Mouse (Mus musculus) forebrain, embryonic 13.5 days (tissue): ENCODE measurements around the gene Spata2l. TPM values are rescaled to one million over a fixed set of nuclear protein-coding genes. Genes with fewer than 3 reads are reported as not detected.
"Not testable (repeated sequence)": the region's sequence is repeated elsewhere in the genome, so short reads cannot be mapped to it uniquely, and the experiment has no call there.

ENCODE experiments used
- ATAC-seq: fragments of 200-750 bp; cut with Nextera tagmentation; 2 replicates; pipeline ENCODE4 v1.8.0; 2017
- H3K27ac ChIP-seq: fragments of 300-500 bp; sonication (generic); 2 replicates; pipeline ENCODE4 v1.5.1; 2015; ENCODE audit warnings: inconsistent platforms, mild to moderate bottlenecking, moderate library complexity
- H3K27me3 ChIP-seq: fragments of 300-500 bp; sonication (generic); 2 replicates; pipeline ENCODE4 v1.6.1; 2015; ENCODE audit warnings: mild to moderate bottlenecking, inconsistent platforms
- H3K36me3 ChIP-seq: fragments of 300-500 bp; sonication (generic); 2 replicates; pipeline ENCODE4 v1.6.1; 2015; ENCODE audit warnings: mild to moderate bottlenecking, inconsistent platforms; ENCODE audit not compliant: poor library complexity, severe bottlenecking
- H3K4me1 ChIP-seq: fragments of 300-500 bp; sonication (generic); 2 replicates; pipeline ENCODE4 v1.6.1; 2015; ENCODE audit warnings: inconsistent platforms
- H3K4me2 ChIP-seq: fragments of 300-500 bp; sonication (generic); 2 replicates; pipeline ENCODE4 v1.6.1; 2015; ENCODE audit warnings: inconsistent platforms, mild to moderate bottlenecking, moderate library complexity
- H3K4me3 ChIP-seq: fragments of 300-500 bp; sonication (generic); 2 replicates; pipeline ENCODE4 v1.5.1; 2015; ENCODE audit warnings: mild to moderate bottlenecking, inconsistent platforms
- H3K9ac ChIP-seq: fragments of 300-500 bp; sonication (generic); 2 replicates; pipeline ENCODE4 v1.6.1; 2015; ENCODE audit warnings: mild to moderate bottlenecking, inconsistent platforms
- H3K9me3 ChIP-seq: fragments of 300-500 bp; sonication (generic); replicated peaks from 2 replicates; pipeline ENCODE4 v1.6.1; 2016; ENCODE audit warnings: inconsistent platforms
- WGBS: fragments of 180-500 bp; shearing (Covaris S2); methylation state at CpG from one replicate; pipeline ENCODE4 v1.1.7; 2015; 5-methylcytosine and 5-hydroxymethylcytosine counted together
- polyA plus RNA-seq: library from polyadenylated mRNA; unstranded; fragments of >200 nt; fragmentation: Nextera tagmentation; extraction: Ambion mirVana; gene quantifications from 2 replicates; pipeline ENCODE4 v1.2.1, GENCODE M21; 2015

Spata2l gene
- polyA plus RNA-seq, 1 experiment from 2014 or later = 1.4 TPM

DNA sequence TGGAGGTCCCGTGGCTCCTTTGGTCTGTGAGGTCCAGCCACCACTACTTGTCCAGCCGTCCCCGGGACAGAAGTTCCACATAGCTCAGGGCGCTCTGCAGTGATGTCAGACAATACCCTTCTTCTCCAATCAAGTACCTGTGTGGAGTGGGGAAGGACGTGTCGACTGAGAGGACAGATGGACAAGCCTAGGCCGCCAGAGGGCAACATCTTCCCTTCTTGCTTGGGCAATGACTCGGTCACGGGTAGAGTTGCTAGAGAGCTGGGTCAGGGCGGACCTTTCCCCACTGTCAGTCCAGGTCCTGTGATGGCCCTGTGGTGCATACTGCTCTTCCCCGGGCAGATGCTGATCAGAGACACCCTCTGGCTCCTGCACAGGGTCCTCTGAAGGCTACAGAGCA, 7.0 kb upstream of the Spata2l start:
- no peak overlapping the region for H3K27ac ChIP-seq
- 61% methylated on average over 11 of the region's 11 CpGs for WGBS
- ATAC-seq = no peak
- peaks cover 68% of the 10 kb centered on the region for H3K36me3 ChIP-seq
- H3K4me1 ChIP-seq = no peaks in the 10 kb centered on the region
- H3K27me3 ChIP-seq = no peaks in the 10 kb centered on the region
- no peaks in the 10 kb centered on the region for H3K9me3 ChIP-seq
- H3K4me3 ChIP-seq = no peak overlapping the region
- H3K9ac ChIP-seq = no peak overlapping the region
- no peak overlapping the region for H3K4me2 ChIP-seq

GRCm38 (mm10) chr8:123242107-123242923, 6.3 kb upstream of the Spata2l start:
- Histone ChIP-seq H3K4me2 (no peak overlapping the region), H3K36me3 (peaks cover 60% of the 10 kb centered on the region), H3K4me1 (no peaks in the 10 kb centered on the region), H3K9ac (no peak overlapping the region), H3K27ac (no peak overlapping the region), H3K27me3 (0 out of 2 replicates have a peak, but pooled peaks cover under 1% of the 10 kb centered on the region), H3K9me3 (no peaks in the 10 kb centered on the region), H3K4me3 (no peak overlapping the region)
- ATAC-seq = no peak
- WGBS = 88% methylated on average over 7 of the region's 7 CpGs

- H3K27ac ChIP-seq = no peak overlapping the region
- H3K27me3 ChIP-seq = peaks cover 29% of the 10 kb centered on the region
- ATAC-seq = no peak
- no peak overlapping the region for H3K9ac ChIP-seq
- peaks cover 18% of the 10 kb centered on the region for H3K4me1 ChIP-seq
- no peaks in the 10 kb centered on the region for H3K9me3 ChIP-seq
- peaks cover 31% of the 10 kb centered on the region for H3K36me3 ChIP-seq
- no peak overlapping the region for H3K4me3 ChIP-seq
- WGBS = 89% methylated on average over 10 of the region's 10 CpGs
- H3K4me2 ChIP-seq = no peak overlapping the region
Observed at GRCm38 (mm10) chr8:123239398-123239797, 3.4 kb upstream of the Spata2l start.

DNA sequence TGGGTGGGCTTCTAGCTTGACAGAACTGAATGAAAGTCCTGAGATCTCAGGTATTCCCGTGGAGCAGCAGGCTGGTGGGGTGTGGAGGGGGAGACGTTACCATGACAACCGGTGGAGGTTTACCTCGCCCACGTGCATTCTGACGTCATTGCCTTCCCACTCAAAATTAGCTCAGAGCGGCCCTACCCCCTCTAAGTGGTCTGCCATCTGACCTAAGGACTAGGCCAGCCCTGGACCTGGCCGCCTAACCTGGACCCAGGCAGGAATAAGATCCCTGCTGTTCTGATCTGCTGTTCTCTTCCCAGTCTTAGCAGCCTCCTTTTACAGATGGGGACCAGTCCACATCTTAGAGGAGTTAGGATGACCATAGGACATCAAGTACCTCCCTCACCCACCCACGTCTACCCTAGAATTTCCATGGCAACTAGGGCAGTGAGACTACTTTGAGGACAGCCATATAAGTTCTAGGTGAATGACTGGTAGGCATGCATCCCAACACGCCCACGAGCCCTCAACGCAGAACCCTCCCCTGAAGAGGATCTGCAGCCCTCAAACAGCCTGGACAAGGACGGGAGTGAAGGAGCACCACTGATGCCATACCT, 1.0 kb downstream of the Spata2l start:
- Histone ChIP-seq H3K27ac (no peak overlapping the region), H3K4me3 (peak overlapping the region; percentile 43), H3K36me3 (peaks cover 4% of the 10 kb centered on the region; the same call in 1 of the 2 replicates), H3K4me2 (peak overlapping the region; percentile 74), H3K9me3 (no peaks in the 10 kb centered on the region), H3K9ac (peak overlapping the region; percentile 66; the same call in 1 of the 2 replicates), H3K4me1 (peaks cover 18% of the 10 kb centered on the region), H3K27me3 (peaks cover 44% of the 10 kb centered on the region)
- peak; percentile 41; the same call in 1 of the 2 replicates for ATAC-seq
- WGBS = 25% methylated on average over 13 of the region's 13 CpGs

DNA sequence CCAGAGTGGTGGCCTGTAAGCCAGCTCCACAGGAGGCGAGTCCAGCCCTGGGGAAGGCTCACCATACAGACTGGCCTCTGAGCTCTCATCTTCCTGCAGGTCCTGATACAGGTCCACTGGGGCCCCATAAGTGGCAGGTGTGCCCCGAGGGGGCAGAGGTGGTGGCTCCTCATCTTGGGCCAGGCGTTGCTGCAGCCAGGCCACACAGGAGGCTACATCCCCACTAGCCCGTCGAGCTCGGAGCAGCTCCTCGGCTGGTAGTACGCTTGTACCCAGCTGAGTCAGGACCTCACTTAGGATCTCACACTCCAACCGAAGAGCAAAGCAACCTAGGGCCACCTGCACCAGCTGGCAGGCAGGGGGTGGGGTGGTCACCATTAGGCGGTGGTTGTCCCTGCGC, 2.3 kb downstream of the Spata2l start:
- 79% methylated on average over 11 of the region's 11 CpGs for WGBS

DNA sequence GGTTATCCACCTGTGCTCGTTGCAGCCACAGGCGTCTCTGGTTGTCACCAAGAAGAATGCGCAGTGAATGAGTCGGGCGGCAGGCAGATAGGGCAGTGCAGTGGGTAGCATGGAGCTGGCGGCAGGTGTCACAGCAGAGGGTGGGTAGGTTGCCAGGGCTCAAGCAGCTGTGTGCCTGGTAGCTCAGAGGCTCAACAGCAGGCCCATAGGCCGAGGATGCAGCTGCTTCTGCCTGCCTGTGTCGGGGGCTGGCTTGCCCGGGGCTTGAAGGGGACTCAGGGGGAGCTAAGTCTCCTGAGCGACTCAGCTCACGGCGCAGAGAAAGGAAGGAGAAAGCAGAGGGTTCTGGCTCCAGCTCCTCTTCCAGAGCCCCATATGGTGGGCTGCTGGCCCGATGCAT, 2.7 kb downstream of the Spata2l start:
- H3K4me1 ChIP-seq = peaks cover 18% of the 10 kb centered on the region
- no peak overlapping the region for H3K4me3 ChIP-seq
- WGBS = 54% methylated on average over 13 of the region's 13 CpGs
- no peak overlapping the region for H3K27ac ChIP-seq
- H3K4me2 ChIP-seq = no peak overlapping the region
- ATAC-seq = no peak
- H3K9ac ChIP-seq = no peak overlapping the region
- no peaks in the 10 kb centered on the region for H3K9me3 ChIP-seq
- peaks cover 44% of the 10 kb centered on the region for H3K27me3 ChIP-seq
- H3K36me3 ChIP-seq = peaks cover 19% of the 10 kb centered on the region

More for the DNA sequence above, 2.3 kb downstream of the Spata2l start:
- Histone ChIP-seq H3K4me2 (no peak overlapping the region), H3K27ac (no peak overlapping the region), H3K9me3 (no peaks in the 10 kb centered on the region), H3K4me1 (peaks cover 18% of the 10 kb centered on the region), H3K4me3 (no peak overlapping the region), H3K9ac (no peak overlapping the region), H3K36me3 (peaks cover 14% of the 10 kb centered on the region), H3K27me3 (peaks cover 44% of the 10 kb centered on the region)
- ATAC-seq = no peak

GRCm38 (mm10) chr8:123232553-123232952, 3.5 kb downstream of the Spata2l start:
- Histone ChIP-seq H3K27ac (no peak overlapping the region), H3K4me3 (no peak overlapping the region), H3K4me2 (no peak overlapping the region), H3K9ac (peak overlapping the region; percentile 12; the same call in 1 of the 2 replicates), H3K9me3 (no peaks in the 10 kb centered on the region), H3K27me3 (peaks cover 44% of the 10 kb centered on the region), H3K4me1 (peaks cover 18% of the 10 kb centered on the region), H3K36me3 (peaks cover 26% of the 10 kb centered on the region)
- ATAC-seq = no peak
- WGBS = 44% methylated on average over 7 of the region's 7 CpGs

DNA sequence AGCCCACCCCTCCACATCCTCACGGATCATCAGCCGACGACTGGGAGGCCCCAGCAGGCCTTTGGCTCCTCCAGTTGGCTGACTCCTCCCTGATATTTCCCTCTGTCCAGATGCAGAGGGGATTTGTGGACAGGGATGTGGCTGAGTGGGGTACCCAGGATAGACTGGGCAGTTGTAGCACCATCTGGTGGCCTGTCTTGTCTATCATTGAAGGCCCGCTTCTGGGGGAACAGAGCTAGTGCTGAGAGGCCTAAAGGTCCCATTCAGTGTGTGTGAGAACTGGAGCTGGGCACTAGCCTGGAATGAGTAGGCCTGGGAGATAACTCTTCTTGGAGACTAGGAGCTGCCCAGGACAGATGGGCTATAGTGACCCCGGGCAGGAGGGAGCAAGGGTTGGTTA, 4.3 kb downstream of the Spata2l start:
- Histone ChIP-seq H3K36me3 (peaks cover 34% of the 10 kb centered on the region), H3K4me3 (no peak overlapping the region), H3K27me3 (peaks cover 38% of the 10 kb centered on the region), H3K9me3 (no peaks in the 10 kb centered on the region), H3K27ac (no peak overlapping the region), H3K9ac (no peak overlapping the region), H3K4me1 (peaks cover 18% of the 10 kb centered on the region), H3K4me2 (no peak overlapping the region)
- 66% methylated on average over 5 of the region's 5 CpGs for WGBS
- no peak for ATAC-seq

GRCm38 (mm10) chr8:123230326-123230725, 5.7 kb downstream of the Spata2l start:
- H3K9ac ChIP-seq, H3K27ac ChIP-seq, H3K4me3 ChIP-seq, ATAC-seq, H3K4me2 ChIP-seq, H3K9me3 ChIP-seq: not testable (repeated sequence)
- WGBS = 86% methylated on average over 11 of the region's 11 CpGs
- Histone ChIP-seq H3K4me1 (peaks cover 13% of the 10 kb centered on the region), H3K36me3 (peaks cover 37% of the 10 kb centered on the region), H3K27me3 (peaks cover 24% of the 10 kb centered on the region)

GRCm38 (mm10) chr8:123228416-123228815, 7.6 kb downstream of the Spata2l start:
- 96% methylated on average over 1 of the region's 1 CpGs for WGBS
- H3K27me3 ChIP-seq = 0 out of 2 replicates have a peak, but pooled peaks cover 5% of the 10 kb centered on the region
- H3K4me1 ChIP-seq = peaks cover 15% of the 10 kb centered on the region

GRCm38 (mm10) chr8:123224278-123225266, 11.5 kb downstream of the Spata2l start, which contains the start of gene Cdk10:
TSS of gene Cdk10 (plus strand) at chr8:123224842.
- H3K4me3 ChIP-seq = peak within 1 kb of the TSS; percentile 81
- H3K9ac ChIP-seq = peak within 1 kb of the TSS; percentile 91
- H3K36me3 ChIP-seq = peaks cover 31% of the 10 kb centered on the region
- no peaks in the 10 kb centered on the region for H3K27me3 ChIP-seq
- peak within 1 kb of the TSS; percentile 96 for H3K4me2 ChIP-seq
- H3K4me1 ChIP-seq = peaks cover 15% of the 10 kb centered on the region
- peak; percentile 94 for ATAC-seq
- no peaks in the 10 kb centered on the region for H3K9me3 ChIP-seq
- 3% methylated on average over 59 of the region's 59 CpGs for WGBS
- H3K27ac ChIP-seq = peak within 1 kb of the TSS; percentile 83

More at GRCm38 (mm10) chr8:123228416-123228815, 7.6 kb downstream of the Spata2l start:
- Histone ChIP-seq H3K36me3 (peaks cover 37% of the 10 kb centered on the region), H3K4me3 (no peak overlapping the region), H3K4me2 (no peak overlapping the region), H3K9ac (no peak overlapping the region), H3K27ac (no peak overlapping the region), H3K9me3 (no peaks in the 10 kb centered on the region)
- ATAC-seq = no peak
